Mouse (Mus musculus) heart, postnatal 0 days (tissue): ENCODE measurements around the gene Sox18. TPM values are rescaled to one million over a fixed set of nuclear protein-coding genes. Genes with fewer than 3 reads are reported as not detected.
A peak's percentile ranks its signal among the peaks of the same experiment; 100 is the strongest.

Experiments
- ATAC-seq: fragments of 200-750 bp; cut with Nextera tagmentation; 2 replicates; pipeline ENCODE4 v1.8.0; 2017; ENCODE audit warnings: low read depth, moderate number of reproducible peaks, moderate library complexity; ENCODE audit not compliant: insufficient read depth
- DNase-seq: peaks from one replicate; pipeline ENCODE4 v3.0.0-alpha.2; 2016; ENCODE audit warnings: low spot score
- H3K27ac ChIP-seq: fragments of 300-500 bp; sonication (generic); 2 replicates; pipeline ENCODE4 v1.5.1; 2014; ENCODE audit warnings: low read depth, mild to moderate bottlenecking
- H3K27me3 ChIP-seq: fragments of 300-500 bp; sonication (generic); 2 replicates; pipeline ENCODE4 v1.6.1; 2014; ENCODE audit warnings: low read length, mixed read lengths; ENCODE audit not compliant: control insufficient read depth, insufficient read depth
- H3K36me3 ChIP-seq: fragments of 300-500 bp; sonication (generic); replicated peaks from 2 replicates; pipeline ENCODE4 v1.6.1; 2014; ENCODE audit warnings: low read length, mixed read lengths; ENCODE audit not compliant: control insufficient read depth, insufficient read depth
- H3K4me1 ChIP-seq: fragments of 300-500 bp; sonication (generic); 2 replicates; pipeline ENCODE4 v1.6.1; 2014; ENCODE audit warnings: antibody characterized with exemption; ENCODE audit not compliant: control insufficient read depth, insufficient read depth
- H3K4me2 ChIP-seq: fragments of 300-500 bp; sonication (generic); 2 replicates; pipeline ENCODE4 v1.6.1; 2014; ENCODE audit warnings: low read depth, mild to moderate bottlenecking, low read length, moderate library complexity
- H3K4me3 ChIP-seq: fragments of 300-500 bp; sonication (generic); 2 replicates; pipeline ENCODE4 v1.5.1; 2014; ENCODE audit warnings: low read depth, low read length
- H3K9ac ChIP-seq: fragments of 300-500 bp; sonication (generic); replicated peaks from 2 replicates; pipeline ENCODE4 v1.6.1; 2014; ENCODE audit warnings: low read depth, low read length, mixed read lengths
- H3K9me3 ChIP-seq: fragments of 300-500 bp; sonication (generic); replicated peaks from 2 replicates; pipeline ENCODE4 v1.6.1; 2016; ENCODE audit warnings: low read length; ENCODE audit not compliant: control insufficient read depth
- CTCF ChIP-seq: IDR thresholded peaks from 2 replicates; pipeline ENCODE4 v1.5.1; 2016; ENCODE audit warnings: antibody characterized with exemption, control low read depth, low read depth
- EP300 ChIP-seq: IDR thresholded peaks from 2 replicates; pipeline ENCODE4 v1.6.1; 2016; ENCODE audit warnings: antibody characterized with exemption, low read depth
- WGBS: fragments of 180-500 bp; shearing (Covaris S2); extraction: QIAGEN DNeasy Blood & Tissue Kit; methylation state at CpG from one replicate; pipeline ENCODE4 v1.1.7; 2014; 5-methylcytosine and 5-hydroxymethylcytosine counted together
- polyA plus RNA-seq: library from polyadenylated mRNA; unstranded; fragments of >200 nt; fragmentation: Nextera tagmentation; extraction: Ambion mirVana; gene quantifications from 2 replicates; pipeline ENCODE4 v1.2.1, GENCODE M21; 2015
- total RNA-seq: library from RNA; depleted of rRNA; stranded (reverse); fragments of >200 nt; gene quantifications from 2 replicates; pipeline ENCODE4 v1.2.3, GENCODE M21; 2014; ENCODE audit warnings: low replicate concordance

Sox18 gene
- total and polyA plus RNA-seq, 2 experiments from 2014 or later, result 53.1 to 69.4 TPM

DNA sequence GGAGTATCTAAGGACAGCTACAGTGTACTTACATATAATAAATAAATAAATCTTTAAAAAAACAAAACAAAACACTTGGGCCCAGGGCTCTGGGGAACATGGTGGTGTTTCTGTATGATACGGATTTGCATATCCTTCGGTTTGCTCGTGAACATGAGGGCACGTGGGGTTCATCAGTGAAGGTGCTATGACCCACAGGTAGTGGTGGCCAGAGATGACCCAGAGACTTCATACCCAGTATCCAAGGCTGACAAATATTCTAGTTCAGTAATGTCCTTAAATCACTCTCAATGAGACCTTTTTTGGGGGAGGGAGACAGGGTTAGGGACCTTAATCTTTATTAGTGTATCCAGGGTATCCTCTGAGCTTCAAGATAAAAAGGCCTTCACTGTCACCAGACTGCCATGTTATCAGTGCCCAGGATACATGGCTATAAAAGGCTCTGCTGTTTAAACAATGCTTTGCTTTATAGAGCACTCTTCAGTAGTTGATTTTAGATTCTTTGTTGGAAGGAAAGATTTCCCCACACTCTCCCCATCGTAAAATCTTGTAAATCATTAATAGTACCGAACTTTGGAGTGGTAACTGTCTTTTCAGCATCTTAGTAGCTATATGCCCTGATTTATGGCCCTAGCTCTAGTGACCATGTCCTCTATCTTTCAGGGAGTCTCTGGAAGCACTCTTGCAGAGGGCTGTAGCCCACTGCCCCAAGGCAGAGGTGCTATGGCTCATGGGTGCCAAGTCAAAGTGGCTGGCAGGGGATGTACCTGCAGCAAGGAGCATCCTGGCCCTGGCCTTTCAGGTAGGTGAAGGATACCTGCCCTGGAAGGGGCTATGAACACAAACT lies 24.6 kb downstream of the Sox18 start:
- ATAC-seq, result no peak
- no peak for DNase-seq
- no peak overlapping the region for H3K4me3 ChIP-seq
- WGBS, result 90% methylated on average over 6 of the region's 6 CpGs
- H3K9ac ChIP-seq, result no peak overlapping the region
- peaks cover 90% of the 10 kb centered on the region for H3K36me3 ChIP-seq
- H3K27me3 ChIP-seq, result no peaks in the 10 kb centered on the region
- no peaks in the 10 kb centered on the region for H3K4me1 ChIP-seq
- H3K27ac ChIP-seq, result no peak overlapping the region
- no peaks in the 10 kb centered on the region for H3K9me3 ChIP-seq
- no peak overlapping the region for H3K4me2 ChIP-seq
- TF ChIP-seq EP300 (no peak), CTCF (no peak)

- TF ChIP-seq EP300 (no peak), CTCF (no peak)
- Histone ChIP-seq H3K27me3 (no peaks in the 10 kb centered on the region), H3K9ac (no peak overlapping the region), H3K9me3 (no peaks in the 10 kb centered on the region), H3K36me3 (peaks cover 88% of the 10 kb centered on the region), H3K4me2 (no peak overlapping the region), H3K4me3 (no peak overlapping the region), H3K4me1 (no peaks in the 10 kb centered on the region), H3K27ac (no peak overlapping the region)
- 90% methylated on average over 3 of the region's 3 CpGs for WGBS
- no peak for ATAC-seq
- no peak for DNase-seq
Observed at GRCm38 (mm10) chr2:181645666-181646065, 25.8 kb downstream of the Sox18 start.

GRCm38 (mm10) chr2:181644361-181644760 lies 27.1 kb downstream of the Sox18 start:
- ATAC-seq, result no peak
- Histone ChIP-seq H3K4me3 (no peak overlapping the region), H3K27me3 (no peaks in the 10 kb centered on the region), H3K4me2 (no peak overlapping the region), H3K36me3 (peaks cover 88% of the 10 kb centered on the region), H3K9ac (no peak overlapping the region), H3K9me3 (no peaks in the 10 kb centered on the region), H3K27ac (no peak overlapping the region), H3K4me1 (no peaks in the 10 kb centered on the region)
- TF ChIP-seq EP300 (no peak), CTCF (peak; percentile 65)
- WGBS, result 87% methylated on average over 2 of the region's 2 CpGs
- no peak for DNase-seq

DNA sequence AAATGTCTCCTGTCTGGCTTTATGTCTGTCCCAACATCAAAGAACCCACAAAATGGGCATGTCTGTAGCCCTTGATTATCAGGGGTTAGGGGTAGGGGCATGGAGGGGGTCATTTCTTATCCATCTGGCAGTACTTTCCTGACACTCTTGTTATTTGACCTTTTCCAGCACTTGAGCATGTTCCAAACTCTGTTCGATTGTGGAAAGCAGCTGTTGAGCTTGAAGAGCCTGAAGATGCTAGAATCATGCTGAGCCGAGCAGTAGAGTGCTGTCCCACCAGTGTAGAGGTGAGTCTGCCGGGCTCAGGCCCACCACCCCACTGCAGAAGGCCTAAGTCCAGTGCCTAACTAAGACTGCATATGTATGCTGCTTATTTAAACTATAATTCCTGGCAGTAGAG lies 35.6 kb downstream of the Sox18 start:
- ATAC-seq, result no peak
- TF ChIP-seq EP300 (no peak), CTCF (no peak)
- Histone ChIP-seq H3K27ac (no peak overlapping the region), H3K36me3 (peaks cover 89% of the 10 kb centered on the region), H3K4me2 (no peak overlapping the region), H3K4me1 (no peaks in the 10 kb centered on the region), H3K9me3 (no peaks in the 10 kb centered on the region), H3K9ac (no peak overlapping the region), H3K27me3 (no peaks in the 10 kb centered on the region), H3K4me3 (no peak overlapping the region)
- no peak for DNase-seq
- WGBS, result 90% methylated on average over 3 of the region's 3 CpGs

DNA sequence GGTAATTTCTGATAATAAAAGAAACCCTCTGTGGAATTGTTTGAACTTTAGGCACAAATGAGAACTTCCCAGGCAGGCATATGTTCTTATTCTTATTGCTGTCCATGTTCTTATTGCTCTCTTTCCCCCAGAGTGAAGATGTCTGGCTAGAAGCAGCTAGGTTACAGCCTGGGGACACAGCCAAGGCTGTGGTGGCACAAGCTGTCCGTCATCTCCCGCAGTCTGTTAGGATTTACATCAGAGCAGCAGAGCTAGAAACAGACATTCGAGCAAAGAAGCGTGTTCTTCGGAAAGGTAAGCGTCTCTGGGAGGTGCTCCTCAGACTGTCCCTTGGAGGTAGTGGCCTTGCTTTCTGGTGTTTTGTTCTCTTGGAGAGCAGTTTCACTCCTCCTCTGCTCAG lies 38.8 kb downstream of the Sox18 start:
- H3K4me1 ChIP-seq, result no peaks in the 10 kb centered on the region
- H3K27me3 ChIP-seq, result no peaks in the 10 kb centered on the region
- ATAC-seq (no peak), DNase-seq (no peak)
- no peak overlapping the region for H3K4me2 ChIP-seq
- WGBS, result 96% methylated on average over 6 of the region's 6 CpGs
- no peak overlapping the region for H3K4me3 ChIP-seq
- no peaks in the 10 kb centered on the region for H3K9me3 ChIP-seq
- H3K36me3 ChIP-seq, result peaks cover 76% of the 10 kb centered on the region
- H3K27ac ChIP-seq, result no peak overlapping the region
- TF ChIP-seq EP300 (no peak), CTCF (no peak)
- no peak overlapping the region for H3K9ac ChIP-seq

- Histone ChIP-seq H3K4me3 (no peak overlapping the region), H3K27ac (no peak overlapping the region), H3K4me1 (no peaks in the 10 kb centered on the region), H3K36me3 (peaks cover 49% of the 10 kb centered on the region), H3K9me3 (no peaks in the 10 kb centered on the region), H3K9ac (no peak overlapping the region), H3K27me3 (no peaks in the 10 kb centered on the region), H3K4me2 (no peak overlapping the region)
- TF ChIP-seq EP300 (no peak), CTCF (no peak)
- DNase-seq (no peak), ATAC-seq (no peak)
Observed at GRCm38 (mm10) chr2:181628471-181628870, 43.0 kb downstream of the Sox18 start.
